Mouse (Mus musculus) cerebellum, adult 11-12 months (tissue): ENCODE data around the gene Itgb3bp.

ENCODE experiments used
- DNase-seq: peaks from one replicate; pipeline ENCODE4 v3.0.0; 2022

The Itgb3bp gene

DNA sequence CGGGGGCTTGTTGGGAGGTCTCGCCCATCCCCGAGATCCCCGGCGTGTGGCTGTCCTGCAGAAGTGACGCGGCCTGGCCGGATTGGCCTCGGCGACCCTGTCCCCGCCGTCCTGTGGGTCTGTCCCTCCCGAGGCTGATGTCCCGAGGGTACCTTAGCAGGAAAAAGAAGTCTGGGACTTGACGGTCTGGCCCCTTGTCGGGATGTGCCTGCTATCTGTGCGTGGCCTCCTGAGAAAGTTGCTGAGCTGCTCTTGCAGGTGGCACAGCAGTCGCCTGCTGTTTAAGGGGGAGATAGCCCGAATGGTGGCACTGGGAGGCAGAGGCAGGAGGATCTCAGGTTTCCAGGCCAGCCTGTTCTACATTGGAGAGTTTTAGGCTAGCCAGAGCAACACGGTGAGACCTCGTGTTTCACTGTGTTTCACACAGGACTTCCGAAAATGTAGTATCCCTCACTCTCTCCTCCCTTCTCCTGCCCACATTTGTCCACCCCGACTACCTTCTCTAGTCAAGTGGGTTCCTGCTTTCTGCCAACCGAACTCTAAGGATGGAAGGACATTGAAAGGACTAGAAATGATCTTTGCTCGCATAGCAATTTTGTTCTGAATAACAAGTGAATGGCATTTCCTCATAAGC lies 213.7 kb downstream of the Itgb3bp start:
- DNase-seq, result no peak
